In genomic region chr6:31933956-31934355, GRCm38 (mm10) we compare ENCODE assay signal across 18 mouse cellular contexts.
DNase-seq lines count a peak whose midpoint lies in the region; TF ChIP-seq lines count a peak whose summit lies in the region.
"Had no signal": no experiment of that assay in that cellular context is flagged by ENCODE, and none has a peak within 500 bp of the region (broad histone marks: within the 10 kb centered on the region; RNA-seq: fewer than 3 reads in every experiment).

No protein-coding gene starts in this region.

- H3K27ac ChIP-seq in gastrocnemius, adult 2 months: no peak overlapping the region
- H3K27ac ChIP-seq in layer of hippocampus, adult 2 months: peak overlapping the region; percentile 87
- H3K27ac ChIP-seq in ES-Bruce4 (ENCODE audit: insufficient read depth, low read length): no peak overlapping the region
- H3K27ac ChIP-seq: heart, embryonic 15.5 days; left cerebral cortex, adult 2 months; liver, embryonic 12.5 days; lung, embryonic 15.5 days; macrophage had no signal

- no peaks in the 10 kb centered on the region for H3K27me3 ChIP-seq in ES-Bruce4 (ENCODE audit: control insufficient read depth, insufficient read depth, low read length, poor library complexity, severe bottlenecking)

- TF ChIP-seq EP300 in ES-Bruce4 (IDR thresholded peaks at IDR 0.05; ENCODE audit: insufficient read depth, low read depth, low read length): no peak

- TF ChIP-seq CTCF in gastrocnemius, adult 2 months (IDR thresholded peaks at IDR 0.05): no peak
- TF ChIP-seq CTCF in layer of hippocampus, adult 2 months (conservative IDR thresholded peaks at IDR 0.05): no peak
- TF ChIP-seq CTCF in ES-Bruce4 (IDR thresholded peaks at IDR 0.05; ENCODE audit: low read depth, low read length): no peak

- H3K9ac ChIP-seq in ES-Bruce4 (ENCODE audit: low read depth, poor library complexity, severe bottlenecking): no peak overlapping the region
- H3K9ac ChIP-seq: heart, embryonic 15.5 days; liver, embryonic 12.5 days; lung, embryonic 15.5 days had no signal

- no peaks in the 10 kb centered on the region for H3K9me3 ChIP-seq in ES-Bruce4 (replicated peaks; ENCODE audit: control insufficient read depth, insufficient read depth, low read length, poor library complexity, severe bottlenecking)
- H3K9me3 ChIP-seq: G1E; heart, embryonic 15.5 days; liver, embryonic 12.5 days; lung, embryonic 15.5 days had no signal

- no peaks in the 10 kb centered on the region for H3K36me3 ChIP-seq in ES-Bruce4 (ENCODE audit: control insufficient read depth, insufficient read depth, low read length, poor library complexity, severe bottlenecking)
- H3K36me3 ChIP-seq: G1E; heart, embryonic 15.5 days; liver, embryonic 12.5 days; lung, embryonic 15.5 days had no signal

- intact Hi-C loops in gastrocnemius, adult 2 months (cut with DNase I): no loop called here

- peak; percentile 25 for DNase-seq in gastrocnemius, adult 2 months
- no peak for DNase-seq in gastrocnemius, postnatal 10 days
- DNase-seq in layer of hippocampus, adult 2 months (ENCODE audit: low spot score in 2 of 2): peak in 1 of 2 experiments; percentile 8
- DNase-seq in layer of hippocampus, postnatal 10 days (ENCODE audit: low spot score in 2 of 2): no peak
- DNase-seq in kidney, postnatal 10 days: peak; percentile 18
- no peak for DNase-seq in adrenal gland, adult 8-10 months
- DNase-seq: adrenal gland, adult 2 months; B cell, adult 2 months; cerebellum, postnatal 10 days; heart, adult 18-20 months; thymus, adult 2 months had no signal

- no peak for TF ChIP-seq POLR2A in ES-Bruce4 (IDR thresholded peaks at IDR 0.05; ENCODE audit: insufficient read depth, low read length)

- no peaks in the 10 kb centered on the region for H3K4me1 ChIP-seq in ES-Bruce4 (ENCODE audit: control insufficient read depth, insufficient read depth, low read length)
- H3K4me1 ChIP-seq: liver, embryonic 12.5 days; lung, embryonic 15.5 days had no signal

- H3K4me3 ChIP-seq in gastrocnemius, adult 2 months: no peak overlapping the region
- no peak overlapping the region for H3K4me3 ChIP-seq in layer of hippocampus, adult 2 months
- 0 out of 2 replicates have a peak overlapping the region, but pooled peaks have one; percentile 5 for H3K4me3 ChIP-seq in ES-Bruce4 (ENCODE audit: low read depth, low read length)
- H3K4me3 ChIP-seq: heart, embryonic 15.5 days; left cerebral cortex, adult 2 months; liver, embryonic 12.5 days; lung, embryonic 15.5 days had no signal

Comparison
In these comparisons a context has a peak if more than half of its experiments do, and no peak if none do; other contexts are left out.
1. DNase-seq: peak in gastrocnemius, adult 2 months (single experiment) and kidney, postnatal 10 days (single experiment); none in gastrocnemius, postnatal 10 days (single experiment), layer of hippocampus, postnatal 10 days (0 of 2) and adrenal gland, adult 8-10 months (single experiment).